Mouse (Mus musculus): ENCODE measurements around the gene Tmem123. TPM values are rescaled to one million over a fixed set of nuclear protein-coding genes. Genes with fewer than 3 reads are reported as not detected.

Tmem123 gene
- polyA plus RNA-seq, 1 experiment, result 21.4 TPM

DNA sequence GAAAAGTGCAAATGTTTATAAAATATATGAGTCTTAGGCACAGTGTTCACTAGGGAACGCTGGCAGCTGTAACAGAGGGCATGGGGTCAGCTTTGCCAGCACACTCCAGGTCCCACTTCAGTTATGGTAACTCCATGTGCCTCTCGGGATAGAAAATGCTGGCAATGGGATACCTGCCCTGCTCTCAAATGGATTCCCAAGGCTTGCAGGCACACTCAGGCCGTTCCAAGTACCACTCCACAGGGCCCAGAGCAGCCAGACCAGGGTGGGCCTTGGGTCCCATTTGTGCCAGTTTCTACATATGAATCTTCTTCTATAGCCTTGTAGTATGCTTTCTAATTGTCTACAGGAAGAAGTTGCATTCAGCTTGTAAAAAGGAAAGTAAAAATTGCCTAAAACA is 21.6 kb downstream of the Tmem123 start:
- 93% methylated on average over 3 of the region's 3 CpGs for WGBS
- DNase-seq, result no peak
- Histone ChIP-seq H3K4me1 (ENCODE audit: control insufficient read depth, insufficient read depth, low read length) (no peaks in the 10 kb centered on the region), H3K4me3 (replicated peaks; ENCODE audit: insufficient read depth, low read depth, low read length) (no peak overlapping the region), H3K27ac (ENCODE audit: insufficient read depth, low read length) (no peak overlapping the region), H3K27me3 (ENCODE audit: control insufficient read depth, insufficient read depth, low read length) (no peaks in the 10 kb centered on the region)
- TF ChIP-seq POLR2A (IDR thresholded peaks at IDR 0.05; ENCODE audit: borderline replicate concordance, insufficient read depth, low read length), result no peak

DNA sequence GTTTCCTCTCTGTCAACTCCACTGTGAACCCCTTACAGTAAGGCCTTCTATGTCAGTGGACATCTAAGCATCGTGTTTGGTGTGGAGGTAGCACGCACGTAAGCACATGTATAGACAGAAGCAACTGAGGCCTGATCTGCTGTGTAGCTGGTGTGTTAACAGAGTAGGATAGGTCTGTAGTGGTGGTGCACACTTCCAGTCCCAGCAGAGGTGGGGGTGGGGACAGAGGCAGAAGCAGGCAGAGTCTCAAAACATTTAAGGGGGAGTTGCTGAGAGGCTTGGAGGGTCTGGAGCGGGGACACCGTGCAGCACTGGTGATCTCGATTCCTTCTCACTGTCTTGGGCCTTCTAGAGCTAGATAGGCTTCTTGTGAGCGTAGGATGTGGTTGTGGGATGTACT is 22.2 kb downstream of the Tmem123 start:
- no peaks in the 10 kb centered on the region for H3K4me1 ChIP-seq (ENCODE audit: control insufficient read depth, insufficient read depth, low read length)
- H3K27ac ChIP-seq (ENCODE audit: insufficient read depth, low read length), result no peak overlapping the region
- no peak for DNase-seq
- no peak overlapping the region for H3K4me3 ChIP-seq (replicated peaks; ENCODE audit: insufficient read depth, low read depth, low read length)
- no peaks in the 10 kb centered on the region for H3K27me3 ChIP-seq (ENCODE audit: control insufficient read depth, insufficient read depth, low read length)
- 90% methylated on average over 7 of the region's 7 CpGs for WGBS
- TF ChIP-seq POLR2A (IDR thresholded peaks at IDR 0.05; ENCODE audit: borderline replicate concordance, insufficient read depth, low read length) (no peak), CTCF (IDR thresholded peaks at IDR 0.05; ENCODE audit: borderline replicate concordance, insufficient read depth, low read depth, low read length) (no peak)

DNA sequence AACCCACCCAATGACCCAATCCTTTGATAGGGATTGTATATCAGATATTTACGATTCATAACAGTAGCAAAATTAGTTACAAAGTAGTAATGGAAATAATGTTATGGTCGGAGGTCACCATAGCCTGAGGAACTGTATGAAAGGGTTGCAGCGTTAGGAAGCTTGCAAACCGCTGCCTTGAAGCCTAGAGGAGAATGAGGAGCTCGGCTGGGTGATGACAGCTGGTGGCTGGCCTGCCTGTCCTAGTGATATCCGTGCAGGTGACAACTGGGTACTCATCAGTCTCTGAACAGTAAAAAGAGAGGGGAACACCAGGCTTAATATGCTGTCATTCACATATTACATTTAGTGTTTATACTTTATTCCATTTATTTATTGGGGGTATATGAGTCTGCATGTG is 24.6 kb downstream of the Tmem123 start:
- no peaks in the 10 kb centered on the region for H3K4me1 ChIP-seq (ENCODE audit: control insufficient read depth, insufficient read depth, low read length)

DNA sequence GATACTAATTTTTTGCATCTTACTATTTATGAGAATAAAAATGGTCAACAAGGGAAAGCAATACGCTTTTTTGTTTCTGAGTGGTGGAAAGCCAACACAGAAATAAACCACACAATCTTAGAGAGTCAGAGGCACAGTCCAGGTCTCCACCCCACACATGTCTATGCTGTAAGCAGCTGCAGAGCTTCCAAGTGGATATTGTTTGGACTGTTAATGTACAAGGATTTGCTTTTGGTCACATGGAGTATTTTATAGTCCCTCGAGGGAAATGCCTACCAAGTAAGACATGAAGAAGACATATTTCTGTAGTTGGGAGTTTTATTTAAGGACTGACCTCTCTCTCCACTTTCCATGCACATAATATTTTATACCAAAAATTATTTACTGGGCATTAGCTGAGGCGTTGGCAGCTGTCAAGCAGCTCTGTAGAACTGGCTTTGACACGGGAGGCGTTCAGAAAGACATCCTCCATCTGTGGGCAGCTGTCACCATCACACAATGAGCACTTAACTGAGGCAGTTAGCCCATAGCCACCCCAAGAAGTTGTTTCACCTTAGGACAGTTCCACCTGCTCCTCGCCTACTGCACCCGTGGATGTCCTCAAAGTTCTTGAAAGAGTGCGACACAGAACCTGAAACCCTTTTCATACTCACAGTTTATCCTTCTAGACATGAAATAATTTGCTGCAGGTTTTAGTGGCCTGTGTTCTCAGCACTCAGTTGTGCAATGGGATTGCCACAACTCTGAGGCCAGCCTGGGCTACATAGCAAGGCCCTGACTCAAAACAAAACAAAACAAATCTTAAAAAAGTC is 26.1 kb downstream of the Tmem123 start:
- Histone ChIP-seq H3K4me1 (ENCODE audit: control insufficient read depth, insufficient read depth, low read length) (no peaks in the 10 kb centered on the region), H3K4me3 (replicated peaks; ENCODE audit: insufficient read depth, low read depth, low read length) (no peak overlapping the region), H3K27me3 (ENCODE audit: control insufficient read depth, insufficient read depth, low read length) (no peaks in the 10 kb centered on the region), H3K27ac (ENCODE audit: insufficient read depth, low read length) (no peak overlapping the region)
- DNase-seq, result no peak
- no peak for TF ChIP-seq POLR2A (IDR thresholded peaks at IDR 0.05; ENCODE audit: borderline replicate concordance, insufficient read depth, low read length)
- TF ChIP-seq CTCF (IDR thresholded peaks at IDR 0.05; ENCODE audit: borderline replicate concordance, insufficient read depth, low read depth, low read length), result no peak
- 79% methylated on average over 8 of the region's 8 CpGs for WGBS

More for the DNA sequence above, 24.6 kb downstream of the Tmem123 start:
- no peak overlapping the region for H3K27ac ChIP-seq (ENCODE audit: insufficient read depth, low read length)
- 82% methylated on average over 6 of the region's 6 CpGs for WGBS
- H3K27me3 ChIP-seq (ENCODE audit: control insufficient read depth, insufficient read depth, low read length), result no peaks in the 10 kb centered on the region
- DNase-seq, result no peak
- no peak overlapping the region for H3K4me3 ChIP-seq (replicated peaks; ENCODE audit: insufficient read depth, low read depth, low read length)
- TF ChIP-seq CTCF (IDR thresholded peaks at IDR 0.05; ENCODE audit: borderline replicate concordance, insufficient read depth, low read depth, low read length), result no peak
- TF ChIP-seq POLR2A (IDR thresholded peaks at IDR 0.05; ENCODE audit: borderline replicate concordance, insufficient read depth, low read length), result no peak

DNA sequence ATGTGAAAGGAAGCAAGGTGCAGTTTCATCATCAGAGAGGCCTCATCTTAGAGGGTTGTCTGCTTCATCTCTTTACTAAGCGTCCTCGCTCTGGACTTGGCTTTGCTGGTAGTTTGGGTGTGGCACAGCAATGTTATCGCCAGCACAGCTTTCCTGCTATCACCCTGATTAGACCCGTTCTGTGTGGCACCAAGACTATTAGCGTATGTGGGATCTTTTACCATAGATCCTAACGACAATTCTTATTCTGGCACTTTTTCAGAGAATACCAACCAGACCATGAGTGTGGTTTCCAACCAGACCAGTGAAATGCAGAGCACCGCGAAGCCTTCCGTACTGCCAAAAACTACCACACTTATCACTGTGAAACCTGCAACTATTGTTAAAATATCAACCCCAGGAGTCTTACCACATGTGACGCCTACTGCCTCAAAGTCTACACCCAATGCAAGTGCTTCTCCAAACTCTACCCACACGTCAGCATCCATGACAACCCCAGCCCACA is 26.8 kb downstream of the Tmem123 start:
- 93% methylated on average over 11 of the region's 11 CpGs for WGBS
- no peak overlapping the region for H3K27ac ChIP-seq (ENCODE audit: insufficient read depth, low read length)
- H3K4me1 ChIP-seq (ENCODE audit: control insufficient read depth, insufficient read depth, low read length), result no peaks in the 10 kb centered on the region
- no peak overlapping the region for H3K4me3 ChIP-seq (replicated peaks; ENCODE audit: insufficient read depth, low read depth, low read length)
- no peak for TF ChIP-seq CTCF (IDR thresholded peaks at IDR 0.05; ENCODE audit: borderline replicate concordance, insufficient read depth, low read depth, low read length)
- no peak for TF ChIP-seq POLR2A (IDR thresholded peaks at IDR 0.05; ENCODE audit: borderline replicate concordance, insufficient read depth, low read length)
- H3K27me3 ChIP-seq (ENCODE audit: control insufficient read depth, insufficient read depth, low read length), result no peaks in the 10 kb centered on the region
- no peak for DNase-seq

DNA sequence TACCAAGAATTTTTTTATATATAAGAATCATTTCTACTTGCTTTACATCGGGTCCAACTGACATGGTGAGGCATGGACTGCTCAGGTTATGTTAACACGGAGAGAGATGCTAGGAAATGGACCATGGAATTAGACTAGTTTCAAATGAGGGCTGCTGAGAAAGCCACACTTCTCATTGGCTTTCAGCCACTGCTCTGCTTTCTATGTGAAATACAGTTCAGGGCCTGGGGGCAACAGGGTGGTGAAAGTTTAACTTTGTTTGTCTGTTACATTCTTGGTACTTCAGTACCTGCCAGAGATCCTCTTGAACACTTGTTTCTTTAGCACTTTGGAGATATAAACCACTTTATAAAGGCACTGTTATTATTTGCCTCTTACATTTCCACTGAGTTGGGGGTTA is 29.7 kb downstream of the Tmem123 start:
- TF ChIP-seq CTCF (IDR thresholded peaks at IDR 0.05; ENCODE audit: borderline replicate concordance, insufficient read depth, low read depth, low read length) (no peak), POLR2A (IDR thresholded peaks at IDR 0.05; ENCODE audit: borderline replicate concordance, insufficient read depth, low read length) (no peak)
- Histone ChIP-seq H3K27me3 (ENCODE audit: control insufficient read depth, insufficient read depth, low read length) (no peaks in the 10 kb centered on the region), H3K4me1 (ENCODE audit: control insufficient read depth, insufficient read depth, low read length) (no peaks in the 10 kb centered on the region), H3K4me3 (replicated peaks; ENCODE audit: insufficient read depth, low read depth, low read length) (no peak overlapping the region), H3K27ac (ENCODE audit: insufficient read depth, low read length) (no peak overlapping the region)
- DNase-seq, result no peak
- 86% methylated on average over 2 of the region's 2 CpGs for WGBS

DNA sequence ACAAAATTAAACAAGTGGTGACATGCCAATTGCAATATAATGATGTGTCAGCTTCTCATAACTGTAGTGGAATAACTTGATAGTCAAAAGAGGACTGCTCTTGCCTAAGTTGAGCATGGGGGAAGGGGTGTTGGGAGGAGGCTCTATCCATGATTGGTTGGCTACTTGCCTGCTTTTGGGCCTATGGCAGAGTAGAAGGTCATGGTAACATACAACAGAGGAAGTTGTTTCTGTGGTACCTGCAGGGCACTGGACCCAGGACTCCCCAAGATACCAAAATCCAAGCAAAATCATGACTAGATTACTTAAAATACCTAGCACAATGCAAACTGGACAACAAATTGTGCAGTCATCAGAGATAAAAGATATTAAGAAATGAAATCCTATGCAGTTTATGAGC is 31.7 kb downstream of the Tmem123 start:
- DNase-seq, result no peak

DNA sequence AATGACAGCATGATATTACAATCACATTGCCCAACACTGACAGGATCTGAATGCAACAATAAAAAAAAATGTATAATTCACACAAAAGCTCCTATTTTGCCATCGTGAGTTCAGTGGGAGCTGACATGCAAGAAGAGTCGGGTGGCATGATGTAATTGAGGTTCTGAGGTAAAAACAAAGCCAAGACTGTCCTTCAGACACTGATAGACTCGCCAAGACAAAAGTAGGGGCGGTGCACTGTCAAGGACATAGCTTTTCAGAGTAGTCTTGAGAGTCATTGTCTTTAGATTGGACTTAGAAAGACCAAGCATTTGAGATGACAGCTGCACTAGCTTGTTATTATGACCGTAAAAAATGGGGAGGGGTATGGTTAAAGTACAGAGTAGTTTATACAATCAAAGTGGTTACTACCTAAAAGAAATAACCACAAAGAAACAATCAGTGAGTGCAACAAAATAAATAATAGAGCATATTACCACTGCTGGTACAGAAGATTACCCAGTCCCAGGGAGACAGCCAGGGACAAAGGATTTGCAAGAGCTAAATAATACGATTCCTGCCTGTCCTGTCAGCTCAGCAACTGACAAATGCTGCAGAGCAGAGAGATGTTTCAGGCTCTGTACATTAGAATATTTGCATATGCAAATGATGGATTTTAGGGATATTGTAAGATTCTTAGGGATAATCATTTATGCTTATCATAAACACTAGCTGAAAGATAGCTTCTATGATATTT is 32.5 kb downstream of the Tmem123 start:
- Histone ChIP-seq H3K4me1 (ENCODE audit: control insufficient read depth, insufficient read depth, low read length) (no peaks in the 10 kb centered on the region), H3K27me3 (ENCODE audit: control insufficient read depth, insufficient read depth, low read length) (no peaks in the 10 kb centered on the region), H3K4me3 (replicated peaks; ENCODE audit: insufficient read depth, low read depth, low read length) (no peak overlapping the region), H3K27ac (ENCODE audit: insufficient read depth, low read length) (no peak overlapping the region)
- no peak for TF ChIP-seq CTCF (IDR thresholded peaks at IDR 0.05; ENCODE audit: borderline replicate concordance, insufficient read depth, low read depth, low read length)
- no peak for TF ChIP-seq POLR2A (IDR thresholded peaks at IDR 0.05; ENCODE audit: borderline replicate concordance, insufficient read depth, low read length)
- no peak for DNase-seq
- WGBS, result 30% methylated on average over 6 of the region's 6 CpGs

More for the DNA sequence above, 31.7 kb downstream of the Tmem123 start:
- TF ChIP-seq CTCF (IDR thresholded peaks at IDR 0.05; ENCODE audit: borderline replicate concordance, insufficient read depth, low read depth, low read length) (no peak), POLR2A (IDR thresholded peaks at IDR 0.05; ENCODE audit: borderline replicate concordance, insufficient read depth, low read length) (no peak)
- H3K4me1 ChIP-seq (ENCODE audit: control insufficient read depth, insufficient read depth, low read length), result no peaks in the 10 kb centered on the region
- no peak overlapping the region for H3K4me3 ChIP-seq (replicated peaks; ENCODE audit: insufficient read depth, low read depth, low read length)
- H3K27me3 ChIP-seq (ENCODE audit: control insufficient read depth, insufficient read depth, low read length), result no peaks in the 10 kb centered on the region
- no peak overlapping the region for H3K27ac ChIP-seq (ENCODE audit: insufficient read depth, low read length)

All from cerebellum, adult 2 months (tissue).